Mouse (Mus musculus): ENCODE results near the gene Ang.

Gene Ang

GRCm38 (mm10) chr14:51090921-51091900, at the start of gene Ang, which contains the start of gene Rnase4:
Ang (plus strand) TSS chr14:51091150.
Rnase4 (plus strand) TSS chr14:51091077.
- 7% methylated on average over 33 of the region's 33 CpGs for WGBS

GRCm38 (mm10) chr14:51041769-51042168, 49.2 kb upstream of the Ang start, which contains the start of gene Rnase9:
Rnase9 (minus strand) TSS chr14:51041869.
- WGBS: 82% methylated on average over 6 of the region's 6 CpGs

GRCm38 (mm10) chr14:51047846-51048245, 43.1 kb upstream of the Ang start:
- WGBS: 58% methylated on average over 5 of the region's 5 CpGs

GRCm38 (mm10) chr14:51050063-51050462, 40.9 kb upstream of the Ang start, which contains the start of gene Rnase11:
Rnase11 (minus strand) TSS chr14:51050163.
- WGBS: 99% methylated on average over 2 of the region's 2 CpGs

GRCm38 (mm10) chr14:51051941-51052340, 39.0 kb upstream of the Ang start:
- 51% methylated on average over 5 of the region's 5 CpGs for WGBS

- WGBS: 62% methylated on average over 5 of the region's 5 CpGs
Measured at GRCm38 (mm10) chr14:51053176-51053575, 37.8 kb upstream of the Ang start.

- WGBS: 72% methylated on average over 13 of the region's 13 CpGs
Measured at GRCm38 (mm10) chr14:51054243-51055237, 36.4 kb upstream of the Ang start.

- WGBS: 77% methylated on average over 9 of the region's 9 CpGs
Measured at GRCm38 (mm10) chr14:51057401-51057831, 33.5 kb upstream of the Ang start, which contains the start of gene Rnase12. Rnase12 (minus strand) TSS chr14:51057661.

- WGBS: 95% methylated on average over 5 of the region's 5 CpGs
Measured at GRCm38 (mm10) chr14:51060761-51061160, 30.2 kb upstream of the Ang start.

GRCm38 (mm10) chr14:51068956-51069355, 22.0 kb upstream of the Ang start:
- 89% methylated on average over 5 of the region's 5 CpGs for WGBS

GRCm38 (mm10) chr14:51069617-51070016, 21.3 kb upstream of the Ang start:
- WGBS: 85% methylated on average over 2 of the region's 2 CpGs

GRCm38 (mm10) chr14:51074335-51074734, 16.6 kb upstream of the Ang start, which contains the start of gene Olfr750:
Olfr750 (minus strand) TSS chr14:51074435.
- WGBS: 94% methylated on average over 3 of the region's 3 CpGs

GRCm38 (mm10) chr14:51079180-51079579, 11.8 kb upstream of the Ang start:
- WGBS: 92% methylated on average over 1 of the region's 1 CpGs

- WGBS: 96% methylated on average over 2 of the region's 2 CpGs
Measured at GRCm38 (mm10) chr14:51081035-51081434, 9.9 kb upstream of the Ang start.

GRCm38 (mm10) chr14:51082599-51083581, 8.1 kb upstream of the Ang start:
- WGBS: 3% methylated on average over 40 of the region's 40 CpGs

- WGBS: 19% methylated on average over 7 of the region's 7 CpGs
Measured at GRCm38 (mm10) chr14:51083805-51084204, 7.1 kb upstream of the Ang start.

GRCm38 (mm10) chr14:51085086-51085485, 5.9 kb upstream of the Ang start:
- 81% methylated on average over 2 of the region's 2 CpGs for WGBS

- WGBS: 87% methylated on average over 4 of the region's 4 CpGs
Measured at GRCm38 (mm10) chr14:51085911-51086310, 5.0 kb upstream of the Ang start.

- WGBS: 14% methylated on average over 9 of the region's 9 CpGs
Measured at GRCm38 (mm10) chr14:51087762-51088161, 3.2 kb upstream of the Ang start.

Data from cerebral cortex, adult 2 months (tissue).